Mouse (Mus musculus): Measurements from ENCODE around the gene Prl3d1. TPM values are rescaled to one million over a fixed set of nuclear protein-coding genes. Genes with fewer than 3 reads are reported as not detected.
"Not testable (repeated sequence)": the region's sequence is repeated elsewhere in the genome, so short reads cannot be mapped to it uniquely, and the experiment has no call there.

The Prl3d1 gene
- not detected in 2 replicates for total RNA-seq (2021)
- long read RNA-seq = 0 reads

- DNase-seq = not testable (repeated sequence)
These were observed at the start of gene Prl3d1 for GRCm38 (mm10) chr13:27093890-27094289. Gene Prl3d1 (plus strand): TSS chr13:27094190.

GRCm38 (mm10) chr13:27057270-27057669 is 36.7 kb upstream of the Prl3d1 start, which contains the start of gene Prl:
Gene Prl (plus strand): TSS chr13:27057570.
- no peak for DNase-seq

- no peak for DNase-seq
These were observed 34.8 kb upstream of the Prl3d1 start for GRCm38 (mm10) chr13:27059177-27059576.

GRCm38 (mm10) chr13:27121398-27121797 is 27.4 kb downstream of the Prl3d1 start, which contains the start of gene Prl3d2:
Gene Prl3d2 (plus strand): TSS chr13:27121698.
- DNase-seq = not testable (repeated sequence)

- no peak for DNase-seq
These were observed 54.3 kb downstream of the Prl3d1 start for GRCm38 (mm10) chr13:27148264-27148663.

Other genes starting within 250 kb of the Prl3d1 start
- gene Prl, start 36.6 kb upstream of the Prl3d1 start, total RNA-seq (2021) = not detected in 2 replicates
- not detected in 2 replicates for gene Prl3d2, start 27.5 kb downstream of the Prl3d1 start, total RNA-seq (2021)
- gene Prl3d3, start 62.6 kb downstream of the Prl3d1 start, total RNA-seq (2021) = not detected in 2 replicates
- gene Prl3c1, start 102.5 kb downstream of the Prl3d1 start, total RNA-seq (2021) = not detected in 2 replicates
- not detected in 2 replicates for gene Prl3b1, start 147.7 kb downstream of the Prl3d1 start, total RNA-seq (2021)
- not detected in 2 replicates for gene Prl3a1, start 165.2 kb downstream of the Prl3d1 start, total RNA-seq (2021)
- not detected in 2 replicates for gene Prl6a1, start 218.4 kb downstream of the Prl3d1 start, total RNA-seq (2021)